Mouse (Mus musculus) mouse trophoblast stem cell (cell line): ENCODE data around the gene Arl16.
"Not testable (repeated sequence)": the region's sequence is repeated elsewhere in the genome, so short reads cannot be mapped to it uniquely, and the experiment has no call there.

Experiments
- in situ Hi-C, 2 experiments: fragments of 300-500 bp; cut with MseI, MboI; formaldehyde crosslinking; loops; 2 replicates in 1 of 2; 3 replicates in 1 of 2; pipeline ENCODE4 v1.15.1; 2025

Gene Arl16

DNA sequence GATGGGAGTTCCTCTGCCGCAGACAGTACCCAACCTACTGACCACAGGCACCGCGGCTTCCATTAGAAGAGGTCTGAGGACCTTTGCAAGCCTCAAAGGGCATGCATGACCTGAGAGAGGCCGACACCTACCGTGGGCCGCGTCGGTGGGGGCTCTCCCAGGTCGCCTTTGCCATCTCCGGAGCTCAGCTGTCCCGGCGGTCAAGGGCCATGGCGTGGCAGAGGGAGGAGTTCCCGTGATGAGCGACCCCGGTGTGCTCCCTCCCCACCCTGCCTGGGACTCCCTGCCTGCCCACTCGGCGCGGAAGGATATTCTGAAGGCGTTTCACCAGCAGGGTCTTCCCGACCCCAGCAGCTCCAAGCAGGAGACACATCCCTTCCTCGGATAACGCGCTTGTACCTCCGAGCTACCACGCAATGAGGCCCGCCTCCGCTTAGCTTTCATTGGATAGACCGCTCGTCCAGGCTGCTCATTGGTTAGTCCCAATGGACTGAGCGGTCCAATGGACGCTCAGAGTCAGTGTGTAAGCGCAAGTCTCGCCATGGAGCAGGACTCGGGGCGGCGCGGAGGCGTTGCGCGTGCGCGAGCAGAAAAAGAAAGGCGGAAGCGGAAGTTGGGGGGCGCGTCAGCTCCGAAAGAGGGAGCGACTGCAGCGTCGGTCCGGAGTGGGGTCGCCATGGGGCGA lies at the start of gene Arl16:
Arl16 (minus strand) TSS at position 557 of the 685 bp plus-strand sequence.
- in situ Hi-C loops: no loop called here

DNA sequence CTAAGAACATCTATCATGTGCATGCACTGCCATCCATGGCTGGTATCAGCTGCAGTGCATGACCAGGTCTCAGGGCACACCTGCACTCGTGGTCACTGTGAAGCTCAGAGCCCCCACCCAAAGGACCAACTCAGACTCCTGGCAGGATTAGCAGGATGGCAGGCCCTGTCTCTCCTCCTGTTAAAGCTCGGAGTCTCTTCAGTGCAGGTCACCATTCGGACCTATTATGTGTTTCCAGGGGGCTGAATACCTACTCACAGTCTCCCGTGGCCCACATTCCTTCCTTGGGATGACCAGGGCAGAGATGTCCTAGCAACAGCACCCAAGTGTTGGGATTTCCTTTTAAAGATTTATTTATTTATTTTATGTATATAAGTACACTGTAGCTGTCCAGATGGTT lies 49.7 kb upstream of the Arl16 start:
- in situ Hi-C loops: no loop called here

DNA sequence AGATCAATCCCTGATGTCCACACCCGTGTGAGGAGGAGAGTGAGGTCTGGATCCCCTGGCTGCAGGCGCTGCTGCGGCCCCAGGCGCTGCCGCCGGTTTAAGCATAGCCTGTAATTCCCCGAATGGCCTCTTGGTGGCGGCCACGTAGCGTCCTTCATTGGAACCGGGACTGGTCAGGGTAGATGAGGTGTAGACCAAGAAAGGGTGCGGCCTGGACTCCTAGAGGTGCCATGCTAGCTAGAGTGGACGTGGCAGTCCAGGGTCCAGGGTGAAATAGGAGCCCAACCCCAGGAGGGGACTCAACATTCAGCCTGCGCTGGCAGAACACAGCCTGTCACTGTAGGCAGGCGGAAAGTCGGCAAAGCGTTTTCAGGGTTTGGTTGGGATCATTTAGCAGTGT lies 48.2 kb upstream of the Arl16 start:
- in situ Hi-C loops: no loop called here

DNA sequence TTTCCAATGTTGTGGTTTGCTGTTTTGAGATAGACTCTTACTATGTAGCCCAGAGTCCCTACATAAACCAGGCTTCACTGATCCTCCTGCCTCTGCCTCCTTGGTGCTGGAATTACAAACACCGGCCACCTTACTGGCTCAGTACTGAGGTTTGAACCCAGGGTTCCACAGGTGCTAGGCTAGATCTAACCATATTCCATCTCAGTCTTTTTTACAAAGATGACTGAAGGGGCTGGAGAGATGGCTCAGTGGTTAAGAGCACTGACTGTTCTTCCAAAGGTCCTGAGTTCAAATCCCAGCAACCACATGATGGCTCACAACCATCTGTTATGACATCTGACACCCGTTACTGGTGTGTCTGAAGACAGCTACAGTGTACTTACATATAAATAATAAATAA lies 46.9 kb upstream of the Arl16 start:
- in situ Hi-C loops: not testable (repeated sequence)

DNA sequence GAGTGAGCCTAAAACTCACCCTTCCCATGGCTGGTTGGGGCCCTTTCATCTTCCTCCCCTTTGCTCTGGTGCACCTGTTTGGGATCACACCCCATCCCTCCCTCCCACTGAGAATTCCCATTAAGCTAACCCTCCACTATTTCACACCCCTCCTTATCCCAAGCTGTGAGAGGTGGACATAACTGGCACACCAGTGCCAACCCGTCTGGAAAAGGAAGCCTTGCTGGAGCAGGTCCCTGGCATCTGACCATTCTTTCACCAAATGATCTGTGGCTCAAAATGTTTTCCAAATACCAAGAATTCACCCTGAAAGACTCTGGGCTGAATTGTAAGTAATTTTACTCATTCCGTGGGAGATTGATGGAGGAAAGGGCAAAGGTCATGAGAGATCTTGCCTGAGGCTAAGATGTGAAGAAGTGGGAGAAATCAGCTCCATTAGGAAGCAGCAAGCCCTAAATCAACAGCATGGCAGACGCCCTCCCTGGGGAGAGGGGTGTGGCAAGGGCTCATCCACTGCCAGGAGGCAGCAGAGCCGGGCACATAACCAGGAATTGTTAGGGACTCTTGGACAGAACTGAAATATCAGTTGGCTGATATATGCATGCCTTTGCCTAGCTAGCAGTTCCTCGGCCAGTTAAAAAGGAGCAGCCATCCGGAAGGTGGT lies 45.5 kb upstream of the Arl16 start:
- in situ Hi-C loops: no loop called here

DNA sequence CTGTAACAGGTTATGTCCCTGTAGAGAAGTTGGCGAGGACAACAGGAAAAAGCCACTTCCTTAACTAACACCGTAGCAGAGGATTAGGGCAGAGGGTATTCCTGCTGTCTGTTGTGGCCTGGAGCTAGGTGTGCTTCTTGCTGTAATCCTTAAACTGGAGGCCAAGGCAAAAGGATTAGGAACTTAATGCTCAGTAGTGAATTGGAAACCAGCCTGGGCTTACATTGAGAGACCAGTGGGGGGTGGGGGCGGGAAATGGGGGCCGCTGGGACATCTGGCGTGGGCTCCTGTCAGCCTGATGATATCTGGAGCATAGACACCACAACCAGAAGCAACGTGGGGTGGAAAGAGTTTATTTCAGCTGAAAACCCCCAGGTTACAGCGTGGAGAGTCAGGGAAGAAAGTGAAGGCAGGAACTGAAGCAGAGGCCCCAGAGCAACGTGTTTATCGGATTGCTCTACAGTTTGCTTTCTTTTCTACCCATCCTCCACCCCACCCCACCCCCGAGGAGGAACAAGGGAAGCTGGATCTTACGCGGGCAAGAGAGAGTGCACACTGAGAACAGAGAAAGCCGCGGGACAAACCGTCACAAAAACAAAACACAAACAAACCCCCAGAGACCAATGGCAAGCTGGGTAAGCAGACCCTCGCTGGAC lies 43.1 kb upstream of the Arl16 start:
- in situ Hi-C loops: no loop called here

DNA sequence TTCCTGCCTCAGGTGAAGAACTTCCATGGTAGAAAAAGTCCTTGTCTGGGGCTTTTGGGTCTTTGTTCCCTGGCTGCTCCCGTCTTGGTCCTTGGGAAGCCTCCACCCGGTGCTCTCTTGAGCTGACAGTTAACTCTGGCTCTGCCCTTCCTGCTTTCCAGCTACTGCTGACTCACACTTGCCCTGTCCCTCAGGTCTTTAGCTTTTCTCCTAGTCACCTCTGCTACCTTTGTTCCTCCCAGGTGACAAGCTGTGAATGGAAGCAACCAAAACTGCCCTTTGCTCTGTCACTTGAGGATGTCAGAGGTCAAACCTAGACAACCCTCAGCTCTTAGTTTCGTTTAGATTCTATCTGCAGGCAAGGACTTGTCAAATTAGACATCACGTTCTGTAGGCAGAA lies 42.5 kb upstream of the Arl16 start:
- in situ Hi-C loops: no loop called here

DNA sequence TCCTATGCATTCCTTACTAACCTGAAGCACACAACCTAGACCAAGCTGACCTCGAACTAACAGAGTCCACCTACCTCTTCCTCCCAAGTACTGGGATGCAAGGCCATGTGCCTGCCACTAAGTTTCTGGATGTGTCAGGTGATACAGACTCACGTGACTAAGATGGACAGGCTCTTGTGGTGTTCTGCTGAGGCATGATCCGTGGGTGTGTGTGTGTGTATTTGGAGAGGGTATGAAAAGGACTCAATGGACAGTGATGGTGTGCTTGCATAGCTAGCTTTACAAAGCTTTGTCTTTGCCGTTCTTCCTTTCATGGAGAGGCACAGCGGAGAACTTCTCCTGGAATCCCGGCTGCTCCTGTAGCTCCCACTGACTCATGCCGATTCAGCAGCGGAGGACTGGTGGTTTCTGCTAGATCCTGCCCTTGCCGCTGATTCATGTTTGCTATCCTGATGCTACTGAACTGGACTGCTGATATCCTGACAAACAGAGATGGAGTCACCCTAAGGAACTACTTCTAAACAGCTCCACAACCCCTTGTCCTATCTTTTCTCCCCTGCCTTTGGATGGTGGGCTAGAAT lies 41.0 kb upstream of the Arl16 start:
- in situ Hi-C loops: no loop called here

DNA sequence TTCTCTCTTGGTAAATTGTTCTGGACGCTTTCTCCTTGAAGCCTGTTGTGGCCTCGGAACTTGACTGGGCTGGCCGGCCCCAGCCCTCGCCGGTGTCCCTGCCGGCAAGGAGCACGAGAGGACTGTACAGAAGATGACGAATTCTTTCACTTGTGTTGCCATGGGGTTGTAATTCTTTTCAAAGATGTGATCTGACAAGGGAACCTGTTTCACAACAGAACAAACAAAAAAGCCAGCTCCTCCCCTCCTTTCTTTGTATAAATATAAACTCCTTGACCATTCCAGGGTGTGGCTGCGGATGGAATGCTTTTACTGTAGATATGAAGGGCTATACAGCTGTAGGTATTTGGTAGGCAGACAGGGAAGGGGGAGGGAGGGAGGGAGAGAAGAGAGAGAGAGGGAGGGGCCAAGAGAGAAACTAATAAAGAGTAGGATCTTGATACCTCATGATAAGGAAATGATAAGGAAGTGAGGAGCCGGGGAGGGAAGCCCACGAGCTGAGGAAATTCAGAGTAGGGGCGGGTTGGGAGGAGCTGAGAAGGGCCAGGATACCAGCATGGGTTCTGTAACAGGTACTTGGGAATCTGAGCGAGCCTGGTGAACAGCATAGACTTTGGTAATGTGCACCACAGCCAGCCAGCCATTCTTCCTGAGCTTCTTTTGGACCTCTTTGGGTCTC lies 40.3 kb upstream of the Arl16 start:
- in situ Hi-C loops: no loop called here

DNA sequence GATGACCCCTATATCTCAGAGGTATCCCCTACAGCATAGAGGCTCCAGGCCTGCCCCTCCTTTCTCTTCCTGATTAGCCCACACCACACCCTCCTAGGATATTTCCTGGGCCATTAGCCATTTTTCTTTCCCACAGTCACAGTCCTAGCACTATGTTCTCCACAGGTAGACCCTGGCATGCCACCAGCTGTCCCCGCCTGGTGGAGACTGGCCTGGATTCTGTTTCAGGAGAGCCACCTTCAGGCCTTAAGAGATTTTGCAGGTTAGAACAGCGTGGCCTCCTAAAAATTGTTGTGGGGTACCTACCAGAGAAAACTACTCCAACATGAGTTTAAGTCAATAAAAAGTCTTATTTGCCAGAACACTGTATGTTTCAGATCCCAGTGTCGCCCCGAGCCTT lies 39.5 kb upstream of the Arl16 start:
- in situ Hi-C loops: no loop called here

DNA sequence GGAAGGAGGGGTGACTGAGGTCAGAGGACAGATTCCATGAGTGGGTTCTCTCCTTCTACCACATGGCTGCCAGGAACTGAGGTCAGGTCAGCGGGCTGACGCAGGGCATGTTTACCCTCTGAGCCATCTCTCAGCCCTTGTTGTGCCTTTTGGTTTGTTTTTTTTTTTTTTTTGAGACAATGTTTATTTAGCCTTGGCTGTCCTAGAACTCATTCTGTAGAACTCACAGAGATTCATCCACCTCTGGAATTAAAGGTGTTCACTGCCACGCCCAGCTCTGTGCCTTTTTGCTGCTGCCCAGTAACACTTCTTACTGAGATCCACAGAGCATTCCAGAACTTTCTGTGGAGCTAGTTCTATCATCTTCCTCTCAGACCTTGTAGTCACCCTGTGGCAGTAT lies 38.3 kb upstream of the Arl16 start:
- in situ Hi-C loops: no loop called here

DNA sequence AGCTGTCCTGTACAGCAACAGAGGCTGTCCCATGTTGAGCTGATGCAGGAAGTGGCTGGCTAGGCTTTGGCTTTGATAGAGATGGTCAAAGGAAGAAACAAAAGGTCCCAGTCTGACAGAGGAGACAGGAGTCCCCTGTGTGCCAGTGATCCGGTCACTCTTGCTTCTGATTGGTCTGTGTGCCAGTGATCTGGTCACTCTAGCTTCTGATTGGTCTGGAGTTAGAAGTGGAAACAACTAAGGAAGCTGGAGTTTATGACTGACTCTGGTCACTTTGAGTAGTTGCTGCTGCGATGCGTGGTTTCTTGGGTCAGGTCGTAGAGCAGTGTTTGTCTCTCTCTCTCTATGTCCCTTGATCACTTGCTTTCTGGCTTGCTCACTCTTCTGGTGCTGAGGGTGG lies 34.3 kb upstream of the Arl16 start:
- in situ Hi-C loops: no loop called here

DNA sequence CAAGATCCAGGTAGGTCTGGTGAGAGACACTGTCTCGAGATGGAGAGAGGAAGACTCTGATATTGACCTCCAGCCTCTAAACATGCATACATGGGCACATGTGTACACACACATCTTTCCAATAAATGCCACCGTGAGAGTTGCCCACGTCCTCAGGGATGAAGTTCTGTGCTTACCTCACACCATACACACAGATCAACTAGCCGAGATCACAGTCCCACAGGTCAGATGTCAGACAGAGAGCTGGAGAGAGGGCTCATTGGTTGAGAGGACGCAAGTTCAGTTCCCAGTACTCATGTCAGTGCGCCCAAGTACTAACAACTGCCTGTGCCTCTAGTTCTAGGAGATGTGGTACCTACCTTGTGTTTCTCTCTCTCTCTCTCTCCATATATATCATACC lies 33.6 kb upstream of the Arl16 start:
- in situ Hi-C loops: no loop called here

DNA sequence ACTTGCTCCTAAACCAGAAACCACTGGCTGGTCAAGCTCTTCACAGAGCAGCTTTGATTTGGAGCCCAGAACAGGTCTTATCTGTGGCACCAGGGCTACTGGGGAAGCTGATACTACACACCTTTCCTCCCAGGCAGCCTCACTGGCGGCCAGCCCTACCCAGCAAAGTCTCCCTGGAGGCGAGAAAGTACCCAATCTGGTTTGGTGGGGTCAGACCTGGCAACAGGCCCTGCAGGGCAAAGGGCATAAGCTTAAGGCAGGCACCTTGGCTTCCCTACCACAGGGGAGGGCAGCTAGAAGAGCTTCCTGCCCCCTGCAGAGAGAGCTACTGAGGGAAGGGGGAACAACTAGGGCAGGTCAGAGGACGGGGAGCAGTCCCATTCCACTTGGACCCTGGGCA lies 33.0 kb upstream of the Arl16 start:
- in situ Hi-C loops: no loop called here

DNA sequence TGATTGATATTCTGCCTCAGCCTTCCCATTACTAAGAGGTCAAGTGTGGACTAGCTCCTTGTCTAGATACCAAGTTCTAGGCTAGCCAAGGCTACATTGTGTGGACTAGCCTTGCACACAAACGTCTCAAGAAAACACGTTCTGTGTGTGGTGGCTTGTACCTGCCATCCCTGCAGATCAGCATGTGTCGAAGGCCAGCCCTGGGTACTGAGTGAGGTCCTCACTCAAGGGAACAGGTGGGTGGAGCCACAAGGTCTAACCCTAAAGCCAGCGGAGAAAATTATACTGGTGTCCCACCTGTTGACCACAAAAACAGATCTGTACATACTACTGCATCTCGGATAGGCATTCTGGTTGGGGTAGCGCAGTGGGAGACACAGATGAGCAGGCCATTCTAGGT lies 32.5 kb upstream of the Arl16 start:
- in situ Hi-C loops: no loop called here

DNA sequence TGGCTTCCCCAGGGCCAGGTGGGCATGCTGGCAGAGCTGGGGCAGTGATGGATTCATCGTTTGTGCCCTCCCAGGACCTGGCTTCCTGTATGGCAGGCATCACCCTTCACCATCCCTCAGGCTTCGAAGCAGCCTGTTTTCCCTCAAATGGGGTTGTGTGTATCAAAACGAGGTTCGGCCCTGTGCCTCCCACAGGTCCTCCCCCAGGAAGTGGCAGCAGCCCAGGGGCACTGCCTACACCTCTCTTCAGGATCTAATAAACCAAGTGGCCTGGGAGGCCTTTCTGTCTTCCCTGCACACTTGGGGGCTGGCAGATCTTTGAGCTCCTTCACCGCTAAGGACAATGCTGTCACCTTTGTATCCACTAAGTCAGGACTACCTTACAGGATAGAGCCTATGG lies 31.5 kb upstream of the Arl16 start:
- in situ Hi-C loops: no loop called here

DNA sequence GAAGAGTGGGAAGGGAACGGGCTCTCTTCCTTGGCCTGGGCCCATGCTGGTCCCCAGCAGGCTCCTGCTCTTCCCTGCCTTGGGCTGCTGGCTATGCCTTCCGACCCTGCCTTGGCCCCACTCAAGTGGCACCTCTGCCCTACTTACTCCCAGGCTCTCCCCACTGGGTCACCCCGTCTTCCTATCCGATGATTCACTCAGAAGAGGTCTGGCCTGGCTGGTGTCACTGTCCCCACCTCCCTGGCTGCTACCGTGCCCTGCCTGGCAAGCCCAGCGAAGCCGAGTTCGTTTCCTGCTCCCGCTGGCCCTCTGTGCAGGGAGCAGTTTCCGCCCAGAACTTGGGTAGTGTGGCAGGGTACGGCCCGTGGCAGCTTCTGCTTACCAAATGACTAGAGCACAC lies 30.8 kb upstream of the Arl16 start:
- in situ Hi-C loops: no loop called here

DNA sequence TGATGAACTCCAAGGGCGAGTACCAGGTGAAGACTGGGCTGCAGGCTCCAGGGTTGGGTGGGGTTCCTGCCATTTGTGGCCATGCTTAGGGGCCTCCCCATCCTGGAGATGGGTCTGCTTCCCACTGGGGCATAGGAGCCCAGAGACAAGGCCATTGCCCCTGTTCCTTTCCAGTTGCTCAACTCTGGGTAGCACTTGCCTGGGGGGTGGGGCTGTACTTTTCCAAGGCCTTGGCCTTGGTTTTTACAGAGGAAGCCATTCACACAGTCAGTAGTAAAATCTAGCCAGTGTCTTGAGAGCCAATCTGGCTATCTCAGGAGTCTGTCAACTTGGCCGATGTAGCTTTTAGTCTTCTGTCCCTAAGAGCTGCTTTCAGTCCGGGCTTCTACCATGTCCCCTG lies 30.0 kb upstream of the Arl16 start:
- in situ Hi-C loops: no loop called here

DNA sequence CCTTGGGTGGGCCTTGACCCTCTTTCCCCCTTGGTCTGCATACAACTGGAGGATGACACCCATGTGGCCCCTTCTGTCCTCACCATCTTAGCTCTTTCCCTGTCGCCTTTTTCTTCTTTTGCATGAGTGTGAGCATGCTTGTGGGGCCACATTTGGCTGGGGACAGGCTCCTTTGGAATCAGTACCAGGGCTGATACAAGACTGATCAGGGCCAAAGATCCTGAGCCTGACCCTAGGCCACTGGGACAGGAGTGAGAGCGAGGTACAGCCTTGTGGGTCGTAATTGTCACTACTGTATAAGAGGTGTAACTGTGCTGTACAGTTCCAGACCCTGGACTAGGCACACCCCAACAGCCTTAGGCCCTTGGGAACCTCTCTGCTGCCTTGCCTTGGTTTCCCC lies 26.5 kb upstream of the Arl16 start:
- in situ Hi-C loops: no loop called here

DNA sequence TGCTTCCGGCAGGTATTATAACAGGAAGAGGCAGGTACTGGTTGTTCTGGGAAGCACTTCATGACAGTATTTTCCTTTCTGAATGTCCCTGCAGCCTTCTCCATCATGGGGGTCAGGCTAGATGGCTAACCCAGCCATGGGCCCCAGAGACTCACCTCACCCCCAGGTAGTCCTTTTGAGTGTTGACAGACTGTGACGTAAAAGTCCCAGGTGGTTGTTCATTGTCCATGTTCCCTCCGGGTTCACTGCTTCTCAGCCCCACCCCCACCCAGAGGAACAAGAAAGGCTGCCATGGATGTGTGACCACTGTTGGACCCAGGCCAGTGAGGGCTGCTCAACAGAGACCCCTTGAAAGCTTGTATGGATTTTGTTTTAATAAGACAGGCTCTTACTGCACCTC lies 25.9 kb upstream of the Arl16 start:
- in situ Hi-C loops: no loop called here

DNA sequence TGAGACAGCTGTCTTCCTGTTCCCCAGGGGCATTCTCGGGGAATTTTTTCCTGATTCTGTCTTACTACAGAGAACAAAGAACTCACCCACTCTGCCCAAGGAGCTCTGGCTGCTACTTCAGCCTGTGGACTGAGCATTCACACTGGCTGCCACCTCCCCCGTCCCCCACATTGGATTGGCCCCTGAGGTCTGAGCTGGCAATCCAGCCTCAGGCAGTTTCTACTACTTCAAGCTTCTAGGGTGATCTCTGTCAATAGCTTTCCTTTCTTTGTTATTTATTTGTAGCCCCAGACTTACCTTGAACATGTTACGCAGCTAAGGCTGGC lies 25.4 kb upstream of the Arl16 start:
- in situ Hi-C loops: no loop called here
